In genomic region chr11:109560793-109561257, GRCm38 (mm10) we compare ENCODE assay signal across 9 mouse cellular contexts. TPM values are rescaled to one million over a fixed set of nuclear protein-coding genes. Genes with fewer than 3 reads are reported as not detected.
DNase-seq lines count a peak whose midpoint lies in the region; ATAC-seq and TF ChIP-seq lines count a peak whose summit lies in the region.
"Had no signal": no experiment of that assay in that cellular context is flagged by ENCODE, and none has a peak within 500 bp of the region (broad histone marks: within the 10 kb centered on the region; RNA-seq: fewer than 3 reads in every experiment).

No protein-coding gene starts in this region.

- no peaks in the 10 kb centered on the region for H3K27me3 ChIP-seq in heart, embryonic 16.5 days (ENCODE audit: control insufficient read depth, insufficient read depth, low read length)
- no peaks in the 10 kb centered on the region for H3K27me3 ChIP-seq in liver, embryonic 13.5 days
- H3K27me3 ChIP-seq in spleen, adult 2 months (ENCODE audit: control insufficient read depth, insufficient read depth, low read length) = no peaks in the 10 kb centered on the region
- no peaks in the 10 kb centered on the region for H3K27me3 ChIP-seq in midbrain, embryonic 13.5 days
- H3K27me3 ChIP-seq: midbrain, embryonic 12.5 days had no signal

- ATAC-seq in heart, embryonic 16.5 days (replicated peaks; ENCODE audit: extremely low read depth, insufficient read depth, low FRiP score) = peak; percentile 59
- ATAC-seq in liver, embryonic 13.5 days (ENCODE audit: low read depth) = peak; percentile 21
- no peak for ATAC-seq in midbrain, embryonic 13.5 days

- no peak for TF ChIP-seq POLR2A in bone marrow, adult 2 months (IDR thresholded peaks at IDR 0.05; ENCODE audit: borderline replicate concordance, control insufficient read depth, low read depth, low read length)
- no peak for TF ChIP-seq POLR2A in spleen, adult 2 months (IDR thresholded peaks at IDR 0.05; ENCODE audit: low read depth, low read length)

- no peaks in the 10 kb centered on the region for H3K36me3 ChIP-seq in heart, embryonic 16.5 days (ENCODE audit: control insufficient read depth, insufficient read depth)
- H3K36me3 ChIP-seq in liver, embryonic 13.5 days = no peaks in the 10 kb centered on the region
- no peaks in the 10 kb centered on the region for H3K36me3 ChIP-seq in spleen, adult 2 months (ENCODE audit: control insufficient read depth, insufficient read depth, low read length)
- H3K36me3 ChIP-seq in midbrain, embryonic 13.5 days = no peaks in the 10 kb centered on the region
- H3K36me3 ChIP-seq: midbrain, embryonic 12.5 days had no signal

- no peak overlapping the region for H3K4me3 ChIP-seq in bone marrow, adult 2 months (replicated peaks; ENCODE audit: control insufficient read depth, low read depth, low read length)
- H3K4me3 ChIP-seq in heart, embryonic 16.5 days (ENCODE audit: low read length) = no peak overlapping the region
- no peak overlapping the region for H3K4me3 ChIP-seq in liver, embryonic 13.5 days (replicated peaks)
- H3K4me3 ChIP-seq in spleen, adult 2 months (ENCODE audit: extremely low read depth, insufficient read depth, insufficient read length) = no peak overlapping the region
- no peak overlapping the region for H3K4me3 ChIP-seq in midbrain, embryonic 13.5 days (replicated peaks)
- H3K4me3 ChIP-seq: midbrain, embryonic 12.5 days had no signal

- peak; percentile 48 for TF ChIP-seq CTCF in bone marrow, adult 2 months (IDR thresholded peaks at IDR 0.05; ENCODE audit: control insufficient read depth, insufficient read depth, low read length)
- TF ChIP-seq CTCF in spleen, adult 2 months (IDR thresholded peaks at IDR 0.05; ENCODE audit: extremely low read depth, insufficient read depth, insufficient read length, insufficient replicate concordance) = peak; percentile 29; the same call in 1 of the 2 replicates

- DNase-seq in gastrocnemius, adult 18-20 months (ENCODE audit: low spot score) = peak; percentile 6
- no peak for DNase-seq in gastrocnemius, postnatal 36 days
- peak; percentile 61 for DNase-seq in liver, embryonic 13.5 days
- peak; percentile 59 to 60 for DNase-seq in spleen, adult 2 months (ENCODE audit: low read depth in 1 of 2, low spot score in 2 of 2)
- DNase-seq in cerebellum, adult 11-12 months = no peak

- H3K4me1 ChIP-seq in bone marrow, adult 2 months (ENCODE audit: control insufficient read depth, insufficient read depth, low read length) = peaks cover 1% of the 10 kb centered on the region; the same call in 1 of the 2 replicates
- peaks cover 20% of the 10 kb centered on the region for H3K4me1 ChIP-seq in heart, embryonic 16.5 days (ENCODE audit: control insufficient read depth, insufficient read depth, low read length)
- peaks cover 75% of the 10 kb centered on the region for H3K4me1 ChIP-seq in liver, embryonic 13.5 days (replicated peaks)
- H3K4me1 ChIP-seq in spleen, adult 2 months (ENCODE audit: control insufficient read depth, insufficient read depth, insufficient read length) = no peaks in the 10 kb centered on the region; the same call in 1 of the 2 replicates
- no peaks in the 10 kb centered on the region for H3K4me1 ChIP-seq in midbrain, embryonic 13.5 days (replicated peaks)
- H3K4me1 ChIP-seq: midbrain, embryonic 12.5 days had no signal

- no peaks in the 10 kb centered on the region for H3K9me3 ChIP-seq in heart, embryonic 16.5 days (replicated peaks; ENCODE audit: control insufficient read depth, low read length)
- H3K9me3 ChIP-seq in liver, embryonic 13.5 days (replicated peaks) = no peaks in the 10 kb centered on the region
- H3K9me3 ChIP-seq in midbrain, embryonic 13.5 days = no peaks in the 10 kb centered on the region
- H3K9me3 ChIP-seq: midbrain, embryonic 12.5 days had no signal

- 2% methylated on average over 9 of the region's 9 CpGs for WGBS in bone marrow, adult 2 months
- 9% methylated on average over 9 of the region's 9 CpGs for WGBS in heart, embryonic 16.5 days
- 5% methylated on average over 9 of the region's 9 CpGs for WGBS in liver, embryonic 13.5 days (ENCODE audit: insufficient replicate concordance)
- 6% methylated on average over 9 of the region's 9 CpGs for WGBS in spleen, adult 2 months
- WGBS in midbrain, embryonic 13.5 days = 37% methylated on average over 9 of the region's 9 CpGs

- no peak overlapping the region for H3K4me2 ChIP-seq in heart, embryonic 16.5 days (ENCODE audit: low read depth, low read length)
- H3K4me2 ChIP-seq in liver, embryonic 13.5 days = no peak overlapping the region; the same call in 1 of the 2 replicates
- no peak overlapping the region for H3K4me2 ChIP-seq in midbrain, embryonic 13.5 days (replicated peaks)
- H3K4me2 ChIP-seq: midbrain, embryonic 12.5 days had no signal

- H3K9ac ChIP-seq in heart, embryonic 16.5 days (ENCODE audit: low read length) = no peak overlapping the region
- H3K9ac ChIP-seq in liver, embryonic 13.5 days = peak overlapping the region; percentile 42; the same call in 1 of the 2 replicates
- no peak overlapping the region for H3K9ac ChIP-seq in midbrain, embryonic 13.5 days (replicated peaks)
- H3K9ac ChIP-seq: midbrain, embryonic 12.5 days had no signal

- intact Hi-C loops in gastrocnemius, postnatal 36 days (cut with DNase I) = no loop called here

- H3K27ac ChIP-seq in bone marrow, adult 2 months (ENCODE audit: control insufficient read depth, insufficient read depth, low read depth, low read length, poor library complexity) = no peak overlapping the region
- H3K27ac ChIP-seq in heart, embryonic 16.5 days (ENCODE audit: low read length) = peak overlapping the region; percentile 26
- H3K27ac ChIP-seq in liver, embryonic 13.5 days = peak overlapping the region; percentile 75
- H3K27ac ChIP-seq in spleen, adult 2 months (ENCODE audit: insufficient read depth, low read length) = no peak overlapping the region
- no peak overlapping the region for H3K27ac ChIP-seq in midbrain, embryonic 13.5 days
- H3K27ac ChIP-seq: midbrain, embryonic 12.5 days had no signal

RNA-seq across cellular contexts. Expression of gene Wipi1, which starts 50.9 kb away (rescaled TPM):
- 10 to 100 TPM; 57.7 to 78.8 TPM for total RNA-seq in gastrocnemius, adult 18-20 months (2021)
- total RNA-seq in gastrocnemius, postnatal 36 days (2021) = 10 to 100 TPM; 55.6 to 58.9 TPM
- 13.3 and 18.3 TPM in 2 replicates for polyA plus RNA-seq in bone marrow, adult 2 months (2011; ENCODE audit: insufficient read depth, insufficient read length, low replicate concordance, missing spikeins)
- polyA plus RNA-seq in heart, embryonic 16.5 days (2015; fragmentation: Nextera tagmentation; extraction: Ambion mirVana) = 51.6 and 55.3 TPM in 2 replicates
- 28.3 and 29.1 TPM in 2 replicates for polyA plus RNA-seq in liver, embryonic 13.5 days (2015; fragmentation: Nextera tagmentation; extraction: Ambion mirVana)
- polyA plus RNA-seq in spleen, adult 2 months (2012; rRNA removed) = 5.1 and 6.0 TPM in 2 replicates
- polyA plus RNA-seq in midbrain, embryonic 13.5 days (2015; fragmentation: Nextera tagmentation; extraction: Ambion mirVana) = 12.2 and 12.8 TPM in 2 replicates

Comparison
In these comparisons a context has a peak if more than half of its experiments do, and no peak if none do; other contexts are left out.
1. DNase-seq: peak in gastrocnemius, adult 18-20 months (single experiment), liver, embryonic 13.5 days (single experiment) and spleen, adult 2 months (2 of 2); none in gastrocnemius, postnatal 36 days (0 of 2) and cerebellum, adult 11-12 months (single experiment).
2. H3K27ac ChIP-seq: peak in heart, embryonic 16.5 days (single experiment) and liver, embryonic 13.5 days (single experiment); none in bone marrow, adult 2 months (single experiment), spleen, adult 2 months (single experiment) and midbrain, embryonic 13.5 days (single experiment).